Mouse (Mus musculus) heart, postnatal 10 days (tissue): ENCODE results near the gene Cpb1. TPM values are rescaled to one million over a fixed set of nuclear protein-coding genes. Genes with fewer than 3 reads are reported as not detected.

Source experiments
- DNase-seq, 2 experiments: peaks; one replicate each; pipeline ENCODE4 v3.0.0; 2021
- intact Hi-C: fragments of 180-260 bp; cut with DNase I; formaldehyde crosslinking; loops from one replicate; pipeline ENCODE4 v1.15.1; 2025
- total RNA-seq, 2 experiments: library from RNA; stranded (reverse); gene quantifications; 2 replicates each; pipeline ENCODE4 v1.2.3; 2021

Gene Cpb1
- total RNA-seq: not detected

DNA sequence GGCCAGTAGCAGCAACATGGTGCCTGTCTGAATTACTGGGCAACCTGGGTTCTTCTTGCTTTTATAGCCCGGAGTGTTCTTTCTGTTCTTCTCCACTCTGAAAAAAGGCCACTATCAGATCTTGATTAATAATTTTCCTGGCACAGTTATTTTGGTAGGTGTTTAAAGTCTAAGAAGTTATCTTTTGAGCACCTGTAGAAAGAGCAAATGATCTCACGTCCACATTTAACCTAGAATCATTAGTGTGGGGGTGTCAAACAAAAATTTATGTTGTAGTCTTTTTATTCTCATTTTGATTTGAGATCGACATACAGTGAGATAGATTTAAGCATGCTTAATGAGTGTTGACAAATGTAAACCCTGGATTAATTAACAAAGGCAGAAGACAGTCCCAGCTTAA, at the start of gene Cpb1:
TSS of gene Cpb1 (minus strand) at position 101 of the 400 bp plus-strand sequence.
- DNase-seq: no peak
- intact Hi-C loops: no loop called here

DNA sequence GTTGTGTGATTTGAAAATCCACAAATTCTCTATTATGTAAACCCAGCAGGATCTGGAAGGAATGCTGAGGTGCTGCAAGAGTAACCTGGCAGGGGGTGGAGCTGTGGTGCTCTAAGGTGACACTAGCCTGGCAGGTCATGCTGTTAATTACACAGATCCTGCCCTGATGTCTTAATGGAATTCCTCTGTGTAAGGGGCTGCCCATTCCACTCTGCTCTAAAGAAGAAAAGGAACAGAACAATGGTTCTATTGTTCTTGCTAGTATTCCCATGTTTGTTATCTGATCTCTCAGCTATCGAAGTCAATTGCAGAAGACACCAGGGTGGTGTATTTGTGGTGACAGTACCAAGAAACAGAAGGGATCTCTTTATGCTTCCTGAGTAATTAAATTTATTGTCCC, 41.7 kb upstream of the Cpb1 start:
- intact Hi-C loops: no loop called here
- DNase-seq: no peak

DNA sequence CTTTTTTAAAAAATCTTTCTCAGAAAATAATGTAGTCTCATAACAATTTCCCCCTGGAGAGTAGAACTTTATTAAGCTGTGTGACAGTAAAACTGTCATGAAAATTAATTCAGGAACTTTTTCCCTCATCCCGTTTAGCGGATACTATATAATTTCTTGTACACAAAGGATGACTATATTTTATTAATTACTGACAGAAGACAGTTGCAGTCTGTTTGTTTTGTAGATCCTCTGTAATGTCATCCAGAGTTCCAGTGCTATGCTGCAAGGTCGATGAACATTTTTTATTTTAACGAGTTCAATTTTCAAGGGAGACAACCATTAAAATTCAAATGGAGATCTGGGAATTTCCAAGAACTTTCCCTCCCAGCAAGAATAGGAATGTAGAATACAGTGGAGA, 33.6 kb upstream of the Cpb1 start:
- DNase-seq: no peak
- intact Hi-C loops: no loop called here

DNA sequence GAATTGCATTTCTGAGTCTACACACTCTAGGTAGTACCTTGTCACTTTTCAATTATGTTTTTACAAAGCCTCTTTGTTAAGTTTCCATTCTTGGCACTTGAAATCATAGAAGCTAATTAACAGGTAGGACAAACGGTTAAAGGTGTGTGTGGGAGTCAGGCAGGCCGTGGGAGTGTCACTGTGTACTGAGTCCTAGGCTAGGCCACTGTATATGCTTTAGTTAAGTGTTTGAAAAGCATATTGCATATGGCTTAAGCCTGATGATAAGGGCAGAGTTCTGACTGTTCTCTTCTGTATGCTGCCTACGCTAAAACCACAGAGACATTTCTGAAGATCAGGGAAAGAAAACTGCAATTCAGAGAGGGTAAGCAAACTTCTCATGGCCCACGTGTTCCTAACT, 31.7 kb upstream of the Cpb1 start:
- intact Hi-C loops: no loop called here
- DNase-seq: no peak

DNA sequence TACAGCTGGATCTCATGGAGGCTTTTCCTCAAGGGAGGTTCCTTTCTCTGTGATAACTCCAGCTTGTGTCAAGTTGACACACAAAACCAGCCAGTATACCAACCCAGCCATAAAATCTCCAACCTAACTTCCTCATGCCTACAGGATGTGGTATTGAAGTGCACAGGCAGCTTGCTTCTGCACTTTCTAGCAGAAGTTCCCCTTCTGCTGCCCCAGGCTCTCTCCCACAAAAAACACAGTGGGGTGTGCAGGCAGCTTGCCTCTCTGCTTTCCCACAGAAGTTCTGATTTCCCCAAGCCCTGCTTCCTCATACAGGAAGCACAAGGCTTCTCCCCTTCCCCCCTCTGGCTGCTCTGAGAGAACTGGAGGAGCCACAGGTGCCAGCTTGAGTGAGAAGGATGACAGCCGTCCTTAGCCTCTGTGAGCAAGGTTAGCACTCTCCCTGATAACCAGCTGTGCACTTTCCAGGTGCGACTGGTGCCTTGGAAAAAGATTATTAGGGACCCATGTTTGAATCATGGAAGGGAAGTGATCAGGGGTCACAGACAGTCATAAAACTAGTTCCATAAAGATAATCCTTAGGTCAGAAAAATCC, 29.3 kb upstream of the Cpb1 start:
- intact Hi-C loops: no loop called here
- DNase-seq: peak; percentile 7 to 10

DNA sequence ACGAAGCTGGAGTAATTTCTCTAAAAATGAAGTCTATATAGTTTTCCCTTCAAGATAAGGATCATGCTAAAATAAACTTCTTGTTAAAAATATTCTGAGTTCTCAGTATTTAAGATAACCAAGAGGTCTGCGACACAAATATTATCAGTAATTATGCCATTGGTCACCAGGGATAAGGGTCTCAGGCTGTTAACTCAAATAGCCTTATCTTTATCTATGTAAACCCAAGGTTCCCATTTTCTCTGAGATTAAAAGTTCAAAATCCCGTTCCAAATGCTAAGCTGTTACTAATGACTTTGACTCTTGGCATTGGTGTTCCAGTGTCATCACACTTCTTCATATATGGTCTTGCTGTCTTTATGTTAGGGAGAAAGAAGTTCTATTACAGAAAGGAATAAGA, 20.0 kb upstream of the Cpb1 start:
- DNase-seq: no peak
- intact Hi-C loops: no loop called here

DNA sequence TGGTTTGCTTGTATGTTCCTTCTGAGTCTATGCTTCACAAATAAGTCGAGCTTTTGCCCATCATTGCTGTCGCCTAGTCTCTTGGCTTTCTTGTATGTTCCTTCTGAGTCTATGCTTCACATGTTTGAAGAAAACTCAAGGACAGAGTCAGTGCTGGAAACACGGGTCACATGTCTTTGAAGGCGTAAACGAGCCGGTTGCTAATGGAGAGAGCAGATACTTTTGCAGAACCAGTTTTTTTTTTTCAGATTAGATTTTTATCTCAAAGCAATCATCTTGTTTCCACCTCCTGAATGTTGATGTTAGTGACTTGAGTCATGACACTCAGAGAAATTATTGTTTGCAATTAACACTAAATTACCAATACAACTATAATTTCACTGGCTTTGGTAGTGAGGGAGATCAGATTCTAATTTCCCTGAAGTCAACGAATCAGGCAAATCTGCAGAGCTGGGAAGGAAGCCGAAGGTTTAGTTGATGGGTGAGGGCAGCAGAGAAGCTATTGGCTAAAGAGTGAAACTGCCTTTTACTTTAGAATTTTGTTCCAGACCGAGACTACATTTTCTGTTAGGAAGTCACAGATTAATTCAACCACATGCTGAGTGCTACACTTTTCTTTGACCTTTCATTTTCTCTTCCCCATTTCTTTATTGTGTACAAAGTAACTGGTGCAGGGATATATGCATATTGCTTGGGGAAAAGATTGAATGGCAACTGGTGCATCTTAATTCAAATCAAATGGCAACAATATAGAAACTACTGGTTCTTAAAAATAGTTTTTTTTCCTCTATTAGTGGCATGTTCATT, 19.2 kb upstream of the Cpb1 start:
- DNase-seq: no peak
- intact Hi-C loops: no loop called here

DNA sequence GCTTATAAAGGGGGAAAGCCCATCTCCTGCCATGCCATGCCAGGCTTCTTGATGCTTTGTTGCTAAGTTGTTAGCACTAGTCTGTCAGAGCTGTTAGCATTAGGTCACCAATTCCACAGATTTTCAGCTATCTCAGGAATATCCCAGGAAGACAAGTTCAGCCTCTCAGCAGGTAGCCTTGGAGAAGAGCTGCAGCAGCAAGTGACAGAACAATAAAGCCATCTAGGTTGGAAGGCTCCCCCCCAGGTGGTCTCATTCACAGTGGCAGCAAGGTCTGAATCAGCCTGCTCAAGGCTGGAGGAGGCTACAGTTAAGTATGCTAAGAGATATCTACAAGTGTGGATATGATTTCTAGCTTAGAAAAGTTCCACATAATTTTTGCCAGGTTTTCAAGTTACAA, 15.8 kb upstream of the Cpb1 start:
- intact Hi-C loops: no loop called here
- no peak for DNase-seq

DNA sequence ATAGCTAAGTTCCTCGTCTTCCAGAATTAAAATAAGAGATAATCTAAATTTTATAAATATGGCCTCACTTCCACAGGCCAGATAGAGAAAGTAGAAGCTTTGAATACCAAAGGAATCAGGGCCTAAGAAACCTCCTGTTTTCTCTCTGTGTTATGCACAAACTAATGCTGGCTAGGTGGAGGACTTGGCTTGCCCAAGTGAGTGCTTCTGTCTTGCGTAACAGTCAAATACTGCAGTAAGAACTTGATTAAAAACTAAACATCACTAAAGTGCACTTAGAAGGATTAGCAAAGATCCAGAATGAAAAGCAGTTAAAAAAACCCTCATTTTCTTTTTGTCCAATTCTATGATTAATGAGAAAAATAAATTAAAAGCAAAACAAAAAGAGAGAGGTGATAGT, 13.2 kb upstream of the Cpb1 start:
- DNase-seq: no peak
- intact Hi-C loops: no loop called here

DNA sequence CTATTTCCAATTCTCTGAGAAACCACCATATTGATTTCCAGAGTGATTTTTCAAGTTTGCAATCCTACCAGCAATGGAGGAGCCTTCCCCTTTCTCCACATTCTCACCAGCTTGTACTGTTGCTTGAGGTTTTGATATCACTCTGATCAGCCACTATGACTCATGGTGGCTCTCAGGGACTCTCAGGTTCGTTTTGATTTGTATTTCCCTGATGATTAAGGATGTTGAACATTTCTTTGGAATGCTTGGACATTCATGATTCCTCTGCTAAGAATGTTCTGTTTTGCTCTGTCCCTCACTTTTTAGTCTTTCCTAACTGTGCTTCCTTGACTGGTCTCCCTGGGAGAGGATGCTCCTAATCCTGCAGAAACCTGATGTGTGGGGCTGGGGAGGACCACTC, 6.3 kb upstream of the Cpb1 start:
- intact Hi-C loops: no loop called here
- no peak for DNase-seq

DNA sequence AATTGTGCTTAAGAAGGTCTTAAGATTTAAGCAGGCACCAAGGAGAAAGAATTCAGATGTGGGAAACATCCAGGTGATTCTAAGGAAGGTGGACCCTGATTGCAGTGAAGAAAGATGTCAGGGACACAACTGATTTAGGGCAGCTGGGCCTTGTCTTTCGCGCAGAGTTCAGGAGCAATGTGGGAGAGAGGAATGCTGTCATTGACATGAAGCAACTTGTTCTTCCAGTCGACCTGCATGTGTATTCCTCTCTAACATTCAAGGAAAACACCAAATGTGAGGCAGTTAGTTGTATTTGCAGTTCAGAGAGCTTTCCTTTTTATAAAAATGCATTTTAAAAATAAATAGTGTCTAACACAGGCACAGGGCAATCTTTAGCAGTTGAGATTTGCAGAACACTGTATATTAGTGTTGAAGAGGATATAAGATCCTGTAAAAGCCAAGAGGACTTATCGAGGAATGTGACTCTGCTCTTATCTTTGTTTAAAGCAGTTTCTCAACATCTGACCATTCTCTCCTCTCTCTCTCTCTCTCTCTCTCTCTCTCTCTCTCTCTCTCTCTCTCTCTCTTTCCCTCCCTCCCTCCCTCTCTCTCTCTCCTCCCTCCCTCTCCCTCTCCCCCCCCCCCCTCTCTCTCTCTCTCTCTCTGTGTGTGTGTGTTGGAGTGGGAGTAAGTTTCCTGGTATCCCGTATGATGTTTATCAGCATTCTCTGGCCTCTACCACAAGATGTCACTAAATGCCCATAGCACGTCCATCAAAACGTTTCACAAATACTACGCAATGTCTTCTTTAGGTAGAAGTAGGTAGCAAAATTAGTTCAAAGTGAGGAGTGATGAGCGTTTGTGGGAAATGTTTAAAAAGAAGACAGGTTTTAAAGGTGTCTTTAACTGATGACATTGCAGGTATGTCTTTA, 20.7 kb downstream of the Cpb1 start:
- DNase-seq: no peak
- intact Hi-C loops: loop anchor here (5.0 kb wide), 1 partner anchor 252 kb away; no protein-coding TSS in a partner anchor

DNA sequence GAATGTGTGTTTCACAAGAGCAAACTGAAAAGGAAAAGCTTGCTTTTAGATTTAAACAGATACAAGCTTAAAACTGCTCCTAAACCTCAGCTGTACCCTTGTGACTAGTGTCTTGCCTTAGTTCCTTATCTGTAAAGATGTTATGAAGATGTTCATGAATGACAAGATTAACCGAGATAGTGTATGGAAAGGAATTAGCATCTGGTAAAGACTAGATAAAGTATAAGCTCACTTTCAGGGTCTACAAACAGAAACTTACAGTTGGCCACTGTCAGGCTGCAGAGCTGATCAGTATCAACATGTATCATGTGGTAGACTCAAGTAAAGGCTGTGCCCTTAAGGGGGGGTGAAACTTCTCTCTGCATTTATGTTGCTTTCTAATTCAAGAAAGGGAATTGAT, 31.6 kb downstream of the Cpb1 start:
- DNase-seq: no peak
- intact Hi-C loops: no loop called here

DNA sequence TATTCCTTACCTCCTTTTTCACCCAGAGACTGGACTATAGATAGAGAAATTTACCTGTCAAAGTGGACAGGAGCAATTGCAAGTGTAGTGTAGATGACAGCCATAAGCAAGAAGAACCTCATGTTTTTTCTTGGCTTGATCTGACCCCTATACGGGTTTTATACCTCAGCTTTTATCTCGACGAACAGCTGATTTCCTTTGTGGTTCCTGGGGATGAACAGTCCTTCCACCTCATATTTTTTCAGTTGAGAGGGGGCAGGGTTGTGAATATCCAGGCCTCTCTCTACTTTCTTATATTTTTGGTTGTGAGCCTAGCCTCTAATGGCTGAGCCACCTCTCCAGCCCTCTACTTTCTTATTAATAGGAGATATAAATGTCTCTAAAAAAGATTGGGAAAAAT, 33.5 kb downstream of the Cpb1 start, which contains the start of gene Cpa3:
TSS of gene Cpa3 (minus strand) at position 132 of the 400 bp plus-strand sequence.
- intact Hi-C loops: no loop called here
- DNase-seq: no peak

DNA sequence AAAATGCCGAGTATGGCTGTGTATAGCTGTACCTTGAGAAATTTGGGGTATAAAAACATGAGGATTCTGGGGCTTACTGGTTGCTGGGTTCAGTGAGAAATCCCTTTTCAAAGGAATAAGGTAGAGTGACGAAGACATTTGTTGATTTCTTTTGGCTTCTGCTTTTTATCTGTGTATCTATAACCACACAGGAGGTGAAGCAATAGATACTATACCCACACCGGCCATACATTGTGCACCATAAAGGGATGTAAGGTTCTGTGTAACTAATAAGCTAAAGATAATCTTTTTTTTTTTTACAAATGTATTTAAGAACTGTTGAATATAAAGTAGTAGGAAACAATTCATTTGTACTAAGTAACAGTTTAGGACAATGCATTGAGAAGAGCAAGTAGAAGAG, 35.8 kb downstream of the Cpb1 start:
- intact Hi-C loops: no loop called here
- no peak for DNase-seq

DNA sequence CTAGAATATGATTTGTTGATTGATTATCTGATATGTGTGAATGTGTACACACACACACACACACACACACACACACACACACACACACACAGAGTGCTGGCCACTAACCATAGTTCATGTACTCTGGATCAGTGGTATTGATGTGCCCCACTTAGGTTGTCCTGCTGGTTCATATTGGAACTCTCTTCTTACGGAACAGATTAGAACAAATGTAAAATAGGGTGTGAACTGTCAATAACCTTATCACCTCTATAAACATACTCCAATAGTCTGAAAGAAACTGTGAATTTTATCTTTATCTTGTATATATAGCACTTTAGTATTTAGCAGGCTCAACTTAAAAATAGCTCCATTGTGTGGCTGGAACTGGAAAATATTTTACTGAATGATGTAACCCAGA, 38.6 kb downstream of the Cpb1 start:
- DNase-seq: no peak
- intact Hi-C loops: no loop called here

DNA sequence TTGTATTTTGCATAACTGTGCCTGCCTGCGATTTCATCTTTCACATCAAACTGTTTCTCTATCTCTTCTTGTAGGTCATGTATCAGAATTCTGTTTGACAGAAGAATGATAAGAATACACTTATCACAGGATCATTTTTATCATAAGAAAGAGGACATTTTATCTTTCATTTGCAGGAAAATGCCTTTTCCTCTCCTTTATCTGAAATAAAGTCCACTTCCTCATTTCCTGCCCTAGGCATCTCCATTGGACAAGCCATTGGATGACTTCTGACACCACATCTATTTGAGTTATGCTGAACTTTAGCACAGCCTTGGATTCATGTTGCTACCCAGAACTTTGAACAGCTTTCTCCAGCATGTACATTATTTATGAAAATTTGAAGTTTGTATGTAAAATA, 46.5 kb downstream of the Cpb1 start:
- intact Hi-C loops: no loop called here
- no peak for DNase-seq

DNA sequence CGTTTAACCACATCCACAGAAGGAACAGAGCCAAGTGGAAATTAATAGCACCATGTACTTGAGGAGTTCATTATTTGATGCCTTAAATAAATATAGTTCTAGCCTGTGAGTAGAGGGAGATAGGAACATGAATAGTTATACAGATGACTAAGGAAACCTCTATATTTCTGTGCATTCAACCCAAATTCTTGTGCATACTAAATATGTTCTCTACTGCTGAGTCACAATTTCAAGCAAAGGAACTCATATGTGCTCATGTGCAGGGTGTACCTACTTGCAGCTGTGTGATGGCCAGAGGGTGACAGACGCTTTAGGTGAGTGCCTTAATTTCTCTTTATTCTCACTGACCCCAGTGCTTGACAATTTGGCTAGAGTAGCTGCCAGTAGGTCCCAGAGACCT, 50.1 kb downstream of the Cpb1 start:
- intact Hi-C loops: no loop called here
- no peak for DNase-seq

DNA sequence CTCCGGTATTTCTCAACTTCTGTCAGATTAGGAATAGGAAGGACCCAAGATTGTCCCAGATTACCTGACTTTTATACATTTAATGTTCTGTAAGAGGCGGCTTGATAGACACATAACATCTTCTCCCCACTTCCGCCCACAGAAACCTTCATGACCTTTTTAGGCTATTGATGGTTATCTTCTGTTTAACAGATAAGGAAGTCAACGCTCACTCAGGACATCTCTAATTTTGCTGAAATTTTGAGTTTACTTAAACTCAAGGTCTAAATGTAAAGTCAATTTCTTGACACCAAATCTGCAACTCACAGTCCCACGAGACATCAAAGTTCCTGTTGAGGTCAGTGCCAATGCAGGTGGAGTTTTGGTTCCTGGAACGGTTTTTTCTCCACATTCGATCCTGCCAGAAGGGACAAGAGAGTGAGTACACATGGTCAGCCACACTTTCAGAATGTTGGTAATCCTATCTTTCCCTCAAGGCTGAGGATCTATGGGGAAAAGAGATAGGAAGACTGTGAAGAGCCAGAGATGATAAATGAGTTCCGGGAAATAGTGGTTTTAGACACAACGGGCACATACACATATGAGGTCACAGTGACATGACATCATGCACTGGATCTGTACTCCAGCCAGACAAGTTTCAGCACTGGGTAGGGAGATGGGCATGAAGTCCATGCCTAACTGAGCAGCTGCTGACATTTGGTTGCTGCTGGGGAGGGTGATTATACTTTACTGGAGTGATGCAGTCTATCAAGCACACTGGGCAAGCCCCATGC, 52.4 kb downstream of the Cpb1 start:
- intact Hi-C loops: no loop called here
- DNase-seq: no peak

DNA sequence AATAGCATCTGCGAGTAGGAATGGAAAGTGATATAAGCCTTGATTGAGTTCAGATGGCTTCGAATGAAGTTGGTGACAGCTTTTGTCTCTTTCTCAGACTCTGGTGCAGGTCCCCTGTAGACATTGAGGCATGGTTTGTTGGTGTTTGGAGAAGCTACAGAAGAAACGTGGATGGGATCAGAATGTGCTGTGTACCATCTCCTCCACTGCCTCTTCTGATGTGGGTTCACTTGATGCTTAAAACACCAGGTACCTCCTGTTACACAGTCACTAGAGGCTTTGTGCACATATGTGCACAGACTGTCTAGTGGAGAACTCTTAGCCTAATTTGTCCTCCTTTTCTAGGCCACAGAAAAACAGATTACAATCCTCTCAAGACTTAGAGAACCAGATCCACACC, 53.4 kb downstream of the Cpb1 start:
- intact Hi-C loops: no loop called here

DNA sequence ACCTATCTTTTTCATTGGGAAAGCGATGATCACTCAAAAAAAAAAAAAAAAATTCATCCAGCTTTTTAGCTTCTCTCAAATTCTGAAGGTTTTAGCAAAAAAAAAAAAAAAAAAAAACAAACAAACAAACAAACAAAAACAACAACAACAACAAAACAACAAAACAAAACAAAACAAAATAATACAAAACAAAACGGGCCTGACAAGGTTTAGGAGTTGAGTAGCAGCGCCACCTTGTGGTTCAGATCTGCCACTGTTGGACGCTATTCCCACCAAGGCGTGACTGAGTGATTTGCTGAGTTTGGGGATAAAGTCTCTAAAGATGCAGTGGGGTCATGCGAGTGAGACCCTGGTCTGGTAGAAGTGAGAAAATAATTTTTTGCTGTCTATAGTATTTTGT, 76.7 kb downstream of the Cpb1 start:
- intact Hi-C loops: loop anchor here (1.0 to 10.0 kb wide), 5 partner anchors 44 to 674 kb away; partner anchors contain the start of gene Gyg
- peak; percentile 50 to 75 for DNase-seq

More for the DNA sequence above, 53.4 kb downstream of the Cpb1 start:
- DNase-seq: no peak
